Mouse (Mus musculus): ENCODE measurements at regions not wholly inside any gene's neighbourhood (a gene's known extent, or its start where the extent isn't known, plus 50 kb on each side); places are given as distances from the start of the nearest gene placed in this dataset.

- ATAC-seq (ENCODE audit: low FRiP score, low read depth) (no peak), DNase-seq (ENCODE audit: low spot score) (peak; percentile 59)
- H3K27me3 ChIP-seq (ENCODE audit: control insufficient read depth, insufficient read depth, low read length) = no peaks in the 10 kb centered on the region
- H3K27ac ChIP-seq (replicated peaks; ENCODE audit: low read depth, low read length) = no peak overlapping the region
- H3K9me3 ChIP-seq (ENCODE audit: control insufficient read depth, low read length) = no peaks in the 10 kb centered on the region
- H3K4me1 ChIP-seq (ENCODE audit: control insufficient read depth, insufficient read depth, low read length) = 0 out of 2 replicates have a peak, but pooled peaks cover under 1% of the 10 kb centered on the region
- no peaks in the 10 kb centered on the region for H3K36me3 ChIP-seq (ENCODE audit: control insufficient read depth, insufficient read depth, low read length)
- H3K4me3 ChIP-seq (replicated peaks; ENCODE audit: low read length) = no peak overlapping the region
- no peak for TF ChIP-seq POLR2A (IDR thresholded peaks at IDR 0.05; ENCODE audit: borderline replicate concordance, extremely low read depth, insufficient read depth, insufficient read length)
- no peak overlapping the region for H3K4me2 ChIP-seq (replicated peaks; ENCODE audit: low read depth, low read length, severe bottlenecking)
- H3K9ac ChIP-seq (ENCODE audit: low read depth, low read length, severe bottlenecking) = no peak overlapping the region
- WGBS = 78% methylated on average over 7 of the region's 7 CpGs
These were observed 248.3 kb downstream of the Gadd45g start for GRCm38 (mm10) chr13:52094785-52095184.

DNA sequence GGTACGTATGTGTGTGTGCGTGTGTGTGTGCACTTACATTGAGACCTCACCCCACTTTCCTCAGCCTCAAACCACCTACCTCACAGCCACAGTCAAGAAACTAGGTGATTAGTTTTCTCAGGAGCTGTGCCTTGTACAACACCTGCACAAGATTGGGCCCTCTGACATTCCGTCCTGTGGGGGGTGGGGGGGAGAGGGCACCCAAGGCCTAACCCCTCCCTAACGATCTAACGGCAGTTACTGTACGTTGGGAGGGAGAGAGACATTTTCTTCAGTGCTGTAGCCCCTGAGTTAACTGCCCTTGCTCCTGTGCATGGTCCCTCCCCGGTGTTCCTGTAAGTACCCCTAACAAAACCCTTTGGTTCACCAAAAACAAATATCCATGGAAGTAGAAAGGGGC is 250.0 kb downstream of the Gadd45g start:
- no peak for TF ChIP-seq POLR2A (IDR thresholded peaks at IDR 0.05; ENCODE audit: borderline replicate concordance, extremely low read depth, insufficient read depth, insufficient read length)
- 61% methylated on average over 7 of the region's 7 CpGs for WGBS
- no peaks in the 10 kb centered on the region for H3K27me3 ChIP-seq (ENCODE audit: control insufficient read depth, insufficient read depth, low read length)
- no peak overlapping the region for H3K27ac ChIP-seq (replicated peaks; ENCODE audit: low read depth, low read length)
- DNase-seq (ENCODE audit: low spot score) (no peak), ATAC-seq (ENCODE audit: low FRiP score, low read depth) (no peak)
- no peak overlapping the region for H3K4me3 ChIP-seq (replicated peaks; ENCODE audit: low read length)
- no peaks in the 10 kb centered on the region for H3K36me3 ChIP-seq (ENCODE audit: control insufficient read depth, insufficient read depth, low read length)
- H3K4me1 ChIP-seq (ENCODE audit: control insufficient read depth, insufficient read depth, low read length) = 0 out of 2 replicates have a peak, but pooled peaks cover 8% of the 10 kb centered on the region
- H3K9ac ChIP-seq (ENCODE audit: low read depth, low read length, severe bottlenecking) = no peak overlapping the region
- H3K9me3 ChIP-seq (ENCODE audit: control insufficient read depth, low read length) = no peaks in the 10 kb centered on the region
- H3K4me2 ChIP-seq (replicated peaks; ENCODE audit: low read depth, low read length, severe bottlenecking) = no peak overlapping the region

DNA sequence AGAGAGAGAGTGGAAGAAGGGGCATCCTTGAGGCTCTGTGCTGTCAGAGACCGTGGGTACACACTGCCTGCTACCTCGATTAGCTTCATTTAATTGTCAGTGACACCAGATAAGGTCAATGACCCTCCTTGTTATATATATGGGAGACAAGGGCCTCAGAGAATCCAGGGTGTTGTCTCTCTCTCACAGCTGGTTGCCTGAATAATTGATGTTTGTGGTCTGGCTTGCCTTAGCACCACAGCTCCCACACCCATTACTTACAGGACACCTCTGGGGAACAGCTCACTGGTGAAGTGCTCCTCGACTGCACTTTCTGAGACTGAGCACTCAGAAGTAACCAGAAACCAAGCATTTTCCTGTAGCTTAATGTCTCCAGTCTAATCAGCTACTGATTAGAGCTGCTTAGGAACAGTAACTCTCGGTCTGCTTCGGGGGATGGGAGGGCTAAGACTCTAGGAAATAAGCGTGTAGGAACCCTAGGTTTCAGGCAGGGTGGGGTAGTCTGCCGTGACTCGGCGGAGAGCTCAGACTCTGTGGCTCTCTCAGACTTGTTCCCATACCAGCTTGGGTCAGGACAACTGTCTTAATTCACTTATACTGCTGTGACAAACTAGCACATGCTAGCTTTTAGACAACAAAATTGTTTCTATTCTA is 259.6 kb downstream of the Gadd45g start:
- H3K36me3 ChIP-seq (ENCODE audit: control insufficient read depth, insufficient read depth, low read length) = no peaks in the 10 kb centered on the region
- no peak for DNase-seq (ENCODE audit: low spot score)
- H3K27ac ChIP-seq (replicated peaks; ENCODE audit: low read depth, low read length) = no peak overlapping the region
- H3K4me1 ChIP-seq (ENCODE audit: control insufficient read depth, insufficient read depth, low read length) = peaks cover 10% of the 10 kb centered on the region
- no peak overlapping the region for H3K9ac ChIP-seq (ENCODE audit: low read depth, low read length, severe bottlenecking)
- no peak overlapping the region for H3K4me2 ChIP-seq (replicated peaks; ENCODE audit: low read depth, low read length, severe bottlenecking)
- WGBS = 34% methylated on average over 9 of the region's 9 CpGs
- no peaks in the 10 kb centered on the region for H3K27me3 ChIP-seq (ENCODE audit: control insufficient read depth, insufficient read depth, low read length)
- no peak for TF ChIP-seq POLR2A (IDR thresholded peaks at IDR 0.05; ENCODE audit: borderline replicate concordance, extremely low read depth, insufficient read depth, insufficient read length)
- ATAC-seq (ENCODE audit: low FRiP score, low read depth) = no peak
- no peak overlapping the region for H3K4me3 ChIP-seq (replicated peaks; ENCODE audit: low read length)
- H3K9me3 ChIP-seq (ENCODE audit: control insufficient read depth, low read length) = no peaks in the 10 kb centered on the region

DNA sequence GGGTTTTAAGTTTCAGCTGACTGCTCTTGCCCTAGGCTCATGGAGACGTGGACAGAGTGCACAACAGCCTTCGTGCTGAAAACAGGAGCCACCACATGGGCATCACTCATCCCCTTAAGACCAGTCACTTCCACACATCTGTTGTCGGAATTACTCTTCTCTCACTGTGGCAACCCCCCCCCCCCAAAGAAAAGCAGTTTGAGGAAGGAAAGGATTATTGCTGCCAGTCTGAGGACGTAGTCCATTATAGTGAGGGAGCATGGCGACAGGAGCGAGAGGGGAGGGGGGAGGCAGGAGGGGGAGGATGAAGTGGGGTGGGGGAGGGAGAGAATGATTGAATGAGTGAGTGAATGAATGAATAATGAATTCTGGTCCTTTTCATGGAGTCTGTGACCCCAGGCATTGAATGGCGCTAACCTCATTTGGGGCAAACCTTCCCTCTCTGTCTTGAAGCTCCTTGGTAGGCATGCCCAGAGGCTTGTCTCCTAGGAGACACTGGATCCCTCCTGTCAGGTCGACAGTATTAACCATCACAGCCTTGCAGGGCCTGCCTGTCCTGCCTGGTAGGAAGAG is 262.0 kb downstream of the Gadd45g start:
- no peaks in the 10 kb centered on the region for H3K36me3 ChIP-seq (ENCODE audit: control insufficient read depth, insufficient read depth, low read length)
- peaks cover 12% of the 10 kb centered on the region for H3K4me1 ChIP-seq (ENCODE audit: control insufficient read depth, insufficient read depth, low read length)
- no peak overlapping the region for H3K9ac ChIP-seq (ENCODE audit: low read depth, low read length, severe bottlenecking)
- no peak for DNase-seq (ENCODE audit: low spot score)
- no peak overlapping the region for H3K27ac ChIP-seq (replicated peaks; ENCODE audit: low read depth, low read length)
- no peak for ATAC-seq (ENCODE audit: low FRiP score, low read depth)
- H3K27me3 ChIP-seq (ENCODE audit: control insufficient read depth, insufficient read depth, low read length) = no peaks in the 10 kb centered on the region
- TF ChIP-seq POLR2A (IDR thresholded peaks at IDR 0.05; ENCODE audit: borderline replicate concordance, extremely low read depth, insufficient read depth, insufficient read length) = no peak
- H3K4me3 ChIP-seq (replicated peaks; ENCODE audit: low read length) = no peak overlapping the region
- no peak overlapping the region for H3K4me2 ChIP-seq (replicated peaks; ENCODE audit: low read depth, low read length, severe bottlenecking)
- no peaks in the 10 kb centered on the region for H3K9me3 ChIP-seq (ENCODE audit: control insufficient read depth, low read length)
- 50% methylated on average over 8 of the region's 8 CpGs for WGBS

- Histone ChIP-seq H3K4me1 (ENCODE audit: control insufficient read depth, insufficient read depth, low read length) (peaks cover 12% of the 10 kb centered on the region), H3K27me3 (ENCODE audit: control insufficient read depth, insufficient read depth, low read length) (no peaks in the 10 kb centered on the region), H3K4me2 (replicated peaks; ENCODE audit: low read depth, low read length, severe bottlenecking) (no peak overlapping the region), H3K36me3 (ENCODE audit: control insufficient read depth, insufficient read depth, low read length) (no peaks in the 10 kb centered on the region), H3K27ac (replicated peaks; ENCODE audit: low read depth, low read length) (no peak overlapping the region), H3K4me3 (replicated peaks; ENCODE audit: low read length) (no peak overlapping the region), H3K9ac (ENCODE audit: low read depth, low read length, severe bottlenecking) (no peak overlapping the region), H3K9me3 (ENCODE audit: control insufficient read depth, low read length) (no peaks in the 10 kb centered on the region)
- no peak for ATAC-seq (ENCODE audit: low FRiP score, low read depth)
- TF ChIP-seq POLR2A (IDR thresholded peaks at IDR 0.05; ENCODE audit: borderline replicate concordance, extremely low read depth, insufficient read depth, insufficient read length) = no peak
- DNase-seq (ENCODE audit: low spot score) = peak; percentile 56
- WGBS = 72% methylated on average over 17 of the region's 17 CpGs
These were observed 262.7 kb downstream of the Gadd45g start for GRCm38 (mm10) chr13:52109039-52109759.

Data from limb, embryonic 14.5 days (tissue).